Mouse (Mus musculus): Measurements from ENCODE around the gene Mamdc2. TPM values are rescaled to one million over a fixed set of nuclear protein-coding genes. Genes with fewer than 3 reads are reported as not detected.

The Mamdc2 gene
- 1.1 and 1.6 TPM in 2 replicates for polyA plus RNA-seq (2012; rRNA removed)

DNA sequence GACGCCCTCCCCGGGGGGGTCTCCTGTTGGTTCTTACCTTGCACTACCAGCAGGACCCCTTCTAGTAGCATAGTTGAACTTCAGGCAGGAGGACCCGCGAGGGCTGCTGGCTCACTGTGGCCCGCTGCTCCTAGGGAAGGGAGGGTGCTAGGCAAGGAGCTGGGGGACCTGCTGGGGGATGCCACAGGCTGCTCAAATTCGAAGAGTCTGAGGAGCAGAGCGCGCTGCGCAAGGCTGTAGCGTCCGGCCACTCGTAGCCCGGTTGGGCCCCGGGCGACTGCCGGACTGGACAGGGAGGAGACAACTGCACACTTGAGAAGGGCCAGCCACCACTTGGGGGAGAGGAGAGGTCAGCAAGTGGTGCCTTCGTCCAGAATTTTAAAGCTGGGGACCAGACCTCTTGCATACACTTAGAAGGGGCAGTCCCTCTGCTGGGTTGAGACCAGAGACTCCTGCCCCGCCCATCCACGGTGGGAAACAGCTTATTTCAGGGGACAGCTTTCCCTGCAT, at the start of gene Mamdc2:
Gene Mamdc2 (minus strand): TSS at position 455 of the 510 bp plus-strand sequence.

DNA sequence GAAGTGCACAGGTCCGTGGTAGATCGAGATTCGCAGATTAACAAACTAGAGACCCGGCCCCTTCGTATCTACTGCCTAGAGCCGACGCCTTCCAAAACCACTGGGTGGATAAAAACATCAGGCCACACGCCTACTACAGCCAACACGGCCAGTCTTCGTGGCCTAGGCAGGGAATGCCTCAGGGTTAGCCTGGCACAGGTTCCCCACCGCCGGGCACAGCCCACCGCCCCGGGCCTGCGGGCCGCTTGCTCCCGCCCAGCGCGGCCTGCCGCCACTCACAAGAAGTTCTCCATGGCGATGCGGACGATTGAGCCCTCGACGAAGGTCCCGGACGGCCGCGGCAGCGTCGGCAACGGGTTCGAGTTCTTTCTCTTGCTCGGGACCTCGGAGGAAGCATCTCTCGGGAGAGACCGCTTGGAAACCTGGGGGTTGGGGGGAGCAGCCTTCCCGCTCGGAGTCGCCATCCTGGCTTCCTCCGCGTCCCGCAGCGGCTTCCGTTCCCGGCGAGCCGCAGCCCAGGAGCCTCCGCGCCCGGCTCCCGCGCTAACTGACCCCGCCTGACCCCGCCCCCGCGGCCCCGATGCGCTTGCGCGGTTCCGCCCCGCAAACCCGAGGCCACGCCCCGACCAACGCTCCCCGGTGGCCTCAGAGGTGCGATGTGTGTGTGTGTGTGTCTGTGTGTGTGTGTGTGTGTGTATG, 174.7 kb downstream of the Mamdc2 start, which contains the start of gene Smc5:
Gene Smc5 (minus strand): TSS at position 543 of the 699 bp plus-strand sequence.

Other genes with a start within 250 kb of the Mamdc2 start
- 55.0 and 69.2 TPM in 2 replicates for gene Smc5, start 174.5 kb downstream of the Mamdc2 start, polyA plus RNA-seq (2012; rRNA removed)
- 0.16 and 0.35 TPM in 2 replicates for gene 1700028P14Rik, start 204.4 kb upstream of the Mamdc2 start, polyA plus RNA-seq (2012; rRNA removed)
- 5.0 and 9.1 TPM in 2 replicates for gene Ptar1, start 239.0 kb upstream of the Mamdc2 start, polyA plus RNA-seq (2012; rRNA removed)